Mouse (Mus musculus) embryonic facial prominence, embryonic 15.5 days (tissue): Measurements from ENCODE around the gene Pou3f1. TPM values are rescaled to one million over a fixed set of nuclear protein-coding genes. Genes with fewer than 3 reads are reported as not detected.

Experiments
- ATAC-seq: fragments of 200-750 bp; cut with Nextera tagmentation; 2 replicates; pipeline ENCODE4 v1.8.0; 2017; ENCODE audit warnings: low read depth, moderate TSS enrichment; ENCODE audit not compliant: insufficient number of reproducible peaks, low FRiP score, low TSS enrichment
- H3K27ac ChIP-seq: fragments of 300-500 bp; sonication (generic); replicated peaks from 2 replicates; pipeline ENCODE4 v1.5.1; 2015; ENCODE audit warnings: mild to moderate bottlenecking, inconsistent platforms
- H3K27me3 ChIP-seq: fragments of 300-500 bp; sonication (generic); 2 replicates; pipeline ENCODE4 v1.6.1; 2015; ENCODE audit warnings: inconsistent platforms
- H3K36me3 ChIP-seq: fragments of 300-500 bp; sonication (generic); 2 replicates; pipeline ENCODE4 v1.6.1; 2015; ENCODE audit warnings: mild to moderate bottlenecking, inconsistent platforms
- H3K4me1 ChIP-seq: fragments of 300-500 bp; sonication (generic); 2 replicates; pipeline ENCODE4 v1.6.1; 2015; ENCODE audit warnings: inconsistent platforms
- H3K4me2 ChIP-seq: fragments of 300-500 bp; sonication (generic); replicated peaks from 2 replicates; pipeline ENCODE4 v1.6.1; 2015; ENCODE audit warnings: mild to moderate bottlenecking, inconsistent platforms
- H3K4me3 ChIP-seq: fragments of 300-500 bp; sonication (generic); replicated peaks from 2 replicates; pipeline ENCODE4 v1.5.1; 2015; ENCODE audit warnings: mild to moderate bottlenecking, inconsistent platforms
- H3K9ac ChIP-seq: fragments of 300-500 bp; sonication (generic); 2 replicates; pipeline ENCODE4 v1.6.1; 2015; ENCODE audit warnings: inconsistent platforms
- H3K9me3 ChIP-seq: fragments of 300-500 bp; sonication (generic); replicated peaks from 2 replicates; pipeline ENCODE4 v1.6.1; 2016; ENCODE audit warnings: inconsistent platforms
- WGBS: fragments of 180-500 bp; shearing (Covaris S2); methylation state at CpG from one replicate; pipeline ENCODE4 v1.1.7; 2015; 5-methylcytosine and 5-hydroxymethylcytosine counted together
- polyA plus RNA-seq: library from polyadenylated mRNA; unstranded; fragments of >200 nt; fragmentation: Nextera tagmentation; extraction: Ambion mirVana; gene quantifications from 2 replicates; pipeline ENCODE4 v1.2.1, GENCODE M21; 2015

Pou3f1 gene
- polyA plus RNA-seq, 1 experiment from 2014 or later = 4.4 TPM

- no peak overlapping the region for H3K27ac ChIP-seq
- H3K4me1 ChIP-seq = peaks cover 31% of the 10 kb centered on the region
- H3K9ac ChIP-seq = no peak overlapping the region
- no peaks in the 10 kb centered on the region for H3K9me3 ChIP-seq
- H3K27me3 ChIP-seq = no peaks in the 10 kb centered on the region
- 84% methylated on average over 8 of the region's 8 CpGs for WGBS
- H3K4me3 ChIP-seq = no peak overlapping the region
- no peak for ATAC-seq
- no peak overlapping the region for H3K4me2 ChIP-seq
- 0 out of 2 replicates have a peak, but pooled peaks cover 8% of the 10 kb centered on the region for H3K36me3 ChIP-seq
Measured at GRCm38 (mm10) chr4:124691455-124691854, 34.8 kb downstream of the Pou3f1 start.

- Histone ChIP-seq H3K27ac (no peak overlapping the region), H3K9ac (peak overlapping the region; percentile 94), H3K27me3 (no peaks in the 10 kb centered on the region), H3K4me2 (peak overlapping the region; percentile 70), H3K36me3 (0 out of 2 replicates have a peak, but pooled peaks cover 3% of the 10 kb centered on the region), H3K4me1 (peaks cover 31% of the 10 kb centered on the region), H3K4me3 (peak overlapping the region; percentile 87), H3K9me3 (no peaks in the 10 kb centered on the region)
- WGBS = 42% methylated on average over 3 of the region's 3 CpGs
- ATAC-seq = no peak
Measured at GRCm38 (mm10) chr4:124692416-124692861, 35.8 kb downstream of the Pou3f1 start.

GRCm38 (mm10) chr4:124693135-124693894, 36.7 kb downstream of the Pou3f1 start, which contains the start of gene Utp11:
Gene Utp11 (minus strand): TSS chr4:124693600.
- peak; percentile 95 for ATAC-seq
- peak within 1 kb of the TSS; percentile 94 for H3K9ac ChIP-seq
- H3K9me3 ChIP-seq = no peaks in the 10 kb centered on the region
- peak within 1 kb of the TSS; percentile 70 for H3K4me2 ChIP-seq
- H3K36me3 ChIP-seq = 0 out of 2 replicates have a peak, but pooled peaks cover 2% of the 10 kb centered on the region
- peak within 1 kb of the TSS; percentile 87 for H3K4me3 ChIP-seq
- H3K4me1 ChIP-seq = peaks cover 31% of the 10 kb centered on the region
- under 1% methylated on average over 43 of the region's 43 CpGs for WGBS
- H3K27me3 ChIP-seq = no peaks in the 10 kb centered on the region
- peak within 1 kb of the TSS; percentile 83 for H3K27ac ChIP-seq

- no peak for ATAC-seq
- Histone ChIP-seq H3K36me3 (no peaks in the 10 kb centered on the region), H3K9ac (no peak overlapping the region), H3K27me3 (no peaks in the 10 kb centered on the region), H3K4me1 (peaks cover 36% of the 10 kb centered on the region), H3K4me3 (no peak overlapping the region), H3K9me3 (no peaks in the 10 kb centered on the region), H3K4me2 (no peak overlapping the region), H3K27ac (no peak overlapping the region)
- WGBS = 71% methylated on average over 2 of the region's 2 CpGs
Measured at GRCm38 (mm10) chr4:124694572-124694971, 38.0 kb downstream of the Pou3f1 start.

GRCm38 (mm10) chr4:124695786-124696516, 39.3 kb downstream of the Pou3f1 start:
- 13% methylated on average over 18 of the region's 18 CpGs for WGBS
- Histone ChIP-seq H3K36me3 (no peaks in the 10 kb centered on the region), H3K4me3 (peak overlapping the region; percentile 12; the same call in 1 of the 2 replicates), H3K9ac (no peak overlapping the region), H3K27ac (peak overlapping the region; percentile 44; the same call in 1 of the 2 replicates), H3K27me3 (no peaks in the 10 kb centered on the region), H3K9me3 (no peaks in the 10 kb centered on the region), H3K4me1 (peaks cover 44% of the 10 kb centered on the region), H3K4me2 (peak overlapping the region; percentile 30)
- no peak for ATAC-seq

- no peak overlapping the region for H3K9ac ChIP-seq
- WGBS = 12% methylated on average over 6 of the region's 6 CpGs
- H3K27me3 ChIP-seq = no peaks in the 10 kb centered on the region
- ATAC-seq = no peak
- peak overlapping the region; percentile 81 for H3K4me2 ChIP-seq
- H3K9me3 ChIP-seq = no peaks in the 10 kb centered on the region
- H3K27ac ChIP-seq = peak overlapping the region; percentile 97
- H3K36me3 ChIP-seq = no peaks in the 10 kb centered on the region
- peak overlapping the region; percentile 87 for H3K4me3 ChIP-seq
- peaks cover 49% of the 10 kb centered on the region for H3K4me1 ChIP-seq
Measured at GRCm38 (mm10) chr4:124699791-124700190, 43.2 kb downstream of the Pou3f1 start.

- Histone ChIP-seq H3K27ac (peak within 1 kb of the TSS; percentile 97), H3K4me1 (peaks cover 55% of the 10 kb centered on the region), H3K4me3 (peak within 1 kb of the TSS; percentile 87), H3K4me2 (peak within 1 kb of the TSS; percentile 81), H3K36me3 (no peaks in the 10 kb centered on the region), H3K9ac (peak within 1 kb of the TSS; percentile 87), H3K9me3 (no peaks in the 10 kb centered on the region), H3K27me3 (no peaks in the 10 kb centered on the region)
- ATAC-seq = peak; percentile 80
- under 1% methylated on average over 55 of the region's 59 CpGs for WGBS
Measured at GRCm38 (mm10) chr4:124700248-124700971, 43.8 kb downstream of the Pou3f1 start, which contains the start of gene Fhl3. Gene Fhl3 (plus strand): TSS chr4:124700701.

- H3K27me3 ChIP-seq = no peaks in the 10 kb centered on the region
- H3K4me1 ChIP-seq = peaks cover 56% of the 10 kb centered on the region
- peaks cover 5% of the 10 kb centered on the region; the same call in 1 of the 2 replicates for H3K36me3 ChIP-seq
- H3K4me2 ChIP-seq = peak overlapping the region; percentile 81
- WGBS = 1% methylated on average over 22 of the region's 22 CpGs
- peak overlapping the region; percentile 87 for H3K4me3 ChIP-seq
- ATAC-seq = peak; percentile 16
- H3K9me3 ChIP-seq = no peaks in the 10 kb centered on the region
- peak overlapping the region; percentile 97 for H3K27ac ChIP-seq
- peak overlapping the region; percentile 87 for H3K9ac ChIP-seq
Measured at GRCm38 (mm10) chr4:124701052-124701845, 44.6 kb downstream of the Pou3f1 start.

GRCm38 (mm10) chr4:124701916-124702315, 45.3 kb downstream of the Pou3f1 start:
- Histone ChIP-seq H3K4me1 (peaks cover 56% of the 10 kb centered on the region), H3K9me3 (no peaks in the 10 kb centered on the region), H3K36me3 (peaks cover 10% of the 10 kb centered on the region; the same call in 1 of the 2 replicates), H3K9ac (peak overlapping the region; percentile 87; the same call in 1 of the 2 replicates), H3K27ac (peak overlapping the region; percentile 97), H3K4me2 (peak overlapping the region; percentile 81), H3K27me3 (no peaks in the 10 kb centered on the region), H3K4me3 (peak overlapping the region; percentile 87)
- ATAC-seq = no peak
- 25% methylated on average over 5 of the region's 5 CpGs for WGBS

- Histone ChIP-seq H3K4me1 (peaks cover 69% of the 10 kb centered on the region), H3K9ac (no peak overlapping the region), H3K36me3 (peaks cover 16% of the 10 kb centered on the region), H3K4me2 (peak overlapping the region; percentile 81), H3K27ac (peak overlapping the region; percentile 89), H3K4me3 (peak overlapping the region; percentile 15), H3K9me3 (no peaks in the 10 kb centered on the region), H3K27me3 (no peaks in the 10 kb centered on the region)
- ATAC-seq = no peak
- WGBS = 39% methylated on average over 2 of the region's 2 CpGs
Measured at GRCm38 (mm10) chr4:124703406-124703805, 46.8 kb downstream of the Pou3f1 start.
